Mouse (Mus musculus): ENCODE measurements around the gene 9030612E09Rik.

DNA sequence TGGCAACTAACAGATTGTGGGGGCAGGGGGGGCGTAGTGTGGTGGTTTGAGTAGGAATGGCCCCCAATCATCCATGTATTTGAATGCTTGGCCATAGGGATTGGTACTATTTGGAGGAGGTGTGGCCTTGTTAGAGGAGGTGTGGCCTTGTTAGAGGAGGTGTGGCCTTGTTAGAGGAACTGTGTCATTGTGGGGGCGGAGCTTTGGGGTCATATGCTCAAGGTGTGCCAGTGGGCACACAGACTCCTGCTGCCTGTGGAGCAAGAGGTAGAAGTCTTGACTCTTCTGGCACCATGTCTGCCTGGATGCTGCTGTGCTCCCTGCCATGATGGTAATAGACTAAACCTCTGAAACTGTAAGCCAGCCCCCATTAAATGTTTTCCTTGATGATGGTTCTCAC is 25.7 kb downstream of the 9030612E09Rik start:
- no peak for TF ChIP-seq EP300 (optimal IDR thresholded peaks at IDR 0.05)
- no peak for TF ChIP-seq CTCF (IDR thresholded peaks at IDR 0.05; ENCODE audit: low read depth)
